In genomic region chr14:33250956-33251745, GRCm38 (mm10) we compare ENCODE assay signal across 9 mouse cellular contexts. TPM values are rescaled to one million over a fixed set of nuclear protein-coding genes. Genes with fewer than 3 reads are reported as not detected.
DNase-seq lines count a peak whose midpoint lies in the region; ATAC-seq lines count a peak whose summit lies in the region.
"Had no signal": no experiment of that assay in that cellular context is flagged by ENCODE, and none has a peak within 500 bp of the region (broad histone marks: within the 10 kb centered on the region; RNA-seq: fewer than 3 reads in every experiment).

No protein-coding gene starts in this region.

- peaks cover 83% of the 10 kb centered on the region for H3K4me1 ChIP-seq in megakaryocyte, embryonic 14.5 days
- H3K4me1 ChIP-seq in forebrain, embryonic 12.5 days: peaks cover 15% of the 10 kb centered on the region
- H3K4me1 ChIP-seq in limb, embryonic 15.5 days: peaks cover 20% of the 10 kb centered on the region
- peaks cover 16% of the 10 kb centered on the region for H3K4me1 ChIP-seq in stomach, embryonic 16.5 days (ENCODE audit: control insufficient read depth, insufficient read depth, low read length)

- no peaks in the 10 kb centered on the region for H3K36me3 ChIP-seq in megakaryocyte, embryonic 14.5 days (replicated peaks; ENCODE audit: low read length)
- H3K36me3 ChIP-seq in forebrain, embryonic 12.5 days (replicated peaks): no peaks in the 10 kb centered on the region
- H3K36me3 ChIP-seq in limb, embryonic 15.5 days: no peaks in the 10 kb centered on the region
- no peaks in the 10 kb centered on the region for H3K36me3 ChIP-seq in stomach, embryonic 16.5 days (ENCODE audit: control insufficient read depth, insufficient read depth, low read length)

- 0 out of 2 replicates have a peak overlapping the region, but pooled peaks have one; percentile 47 for H3K9ac ChIP-seq in forebrain, embryonic 12.5 days
- H3K9ac ChIP-seq in limb, embryonic 15.5 days: no peak overlapping the region
- peak overlapping the region; percentile 44 for H3K9ac ChIP-seq in stomach, embryonic 16.5 days (ENCODE audit: low read length)

- peaks cover 58% of the 10 kb centered on the region for H3K27me3 ChIP-seq in megakaryocyte, embryonic 14.5 days (replicated peaks)
- H3K27me3 ChIP-seq in forebrain, embryonic 12.5 days: peaks cover 35% of the 10 kb centered on the region
- peaks cover 11% of the 10 kb centered on the region for H3K27me3 ChIP-seq in limb, embryonic 15.5 days
- no peaks in the 10 kb centered on the region; the same call in 1 of the 2 replicates for H3K27me3 ChIP-seq in stomach, embryonic 16.5 days (ENCODE audit: control insufficient read depth, insufficient read depth, low read length)

- no peaks in the 10 kb centered on the region for H3K9me3 ChIP-seq in megakaryocyte, embryonic 14.5 days
- H3K9me3 ChIP-seq in forebrain, embryonic 12.5 days: no peaks in the 10 kb centered on the region
- H3K9me3 ChIP-seq in limb, embryonic 15.5 days: no peaks in the 10 kb centered on the region
- H3K9me3 ChIP-seq in stomach, embryonic 16.5 days (replicated peaks; ENCODE audit: control insufficient read depth, low read length): no peaks in the 10 kb centered on the region

- WGBS in forebrain, embryonic 12.5 days: 6% methylated on average over 13 of the region's 13 CpGs
- WGBS in limb, embryonic 15.5 days: 8% methylated on average over 13 of the region's 13 CpGs
- 11% methylated on average over 13 of the region's 13 CpGs for WGBS in stomach, embryonic 16.5 days

- no peak for DNase-seq in spleen, postnatal 36 days (ENCODE audit: low spot score in 2 of 2)
- DNase-seq in frontal cortex, postnatal 10 days (ENCODE audit: low spot score in 2 of 2): no peak
- DNase-seq in cerebellum, postnatal 10 days: no peak
- DNase-seq: adrenal gland, adult 8-10 months had no signal

- H3K27ac ChIP-seq in forebrain, embryonic 12.5 days: no peak overlapping the region
- no peak overlapping the region for H3K27ac ChIP-seq in limb, embryonic 15.5 days
- H3K27ac ChIP-seq in stomach, embryonic 16.5 days (ENCODE audit: low read length): no peak overlapping the region

- no peak for ATAC-seq in megakaryocyte, adult 5-6 weeks (ENCODE audit: poor library complexity, severe bottlenecking)
- ATAC-seq in forebrain, embryonic 12.5 days (ENCODE audit: low FRiP score): no peak
- ATAC-seq in limb, embryonic 15.5 days (ENCODE audit: insufficient number of reproducible peaks, low FRiP score, low TSS enrichment, low read depth): no peak
- no peak for ATAC-seq in stomach, embryonic 16.5 days (ENCODE audit: insufficient read depth, low FRiP score)

- peak overlapping the region; percentile 83 for H3K4me2 ChIP-seq in forebrain, embryonic 12.5 days
- H3K4me2 ChIP-seq in limb, embryonic 15.5 days: peak overlapping the region; percentile 67
- H3K4me2 ChIP-seq in stomach, embryonic 16.5 days (ENCODE audit: low read depth, low read length): peak overlapping the region; percentile 63

- peak overlapping the region; percentile 85 for H3K4me3 ChIP-seq in megakaryocyte, embryonic 14.5 days (replicated peaks)
- H3K4me3 ChIP-seq in forebrain, embryonic 12.5 days (replicated peaks): peak overlapping the region; percentile 40
- H3K4me3 ChIP-seq in limb, embryonic 15.5 days: peak overlapping the region; percentile 35
- H3K4me3 ChIP-seq in stomach, embryonic 16.5 days (replicated peaks; ENCODE audit: low read length): peak overlapping the region; percentile 41

RNA-seq across cellular contexts. Expression of gene Arhgap22, which starts 37.3 kb away (rescaled TPM):
- polyA plus RNA-seq in megakaryocyte, embryonic 14.5 days (2012; ENCODE audit: insufficient read depth, low replicate concordance): 1.5 and 6.5 TPM in 2 replicates
- 0.89 TPM in 1 of 2 replicates, not detected in the other for total RNA-seq in megakaryocyte, adult 5-6 weeks (2015)
- total RNA-seq in megakaryocyte, adult 5-6 weeks (2017): 0.24 and 0.70 TPM in 2 replicates
- 0.55 and 0.82 TPM in 2 replicates for polyA plus RNA-seq in forebrain, embryonic 12.5 days (2016; fragmentation: Nextera tagmentation; extraction: Ambion mirVana)
- polyA plus RNA-seq in limb, embryonic 15.5 days (2015; fragmentation: Nextera tagmentation; extraction: Ambion mirVana): 6.7 and 7.1 TPM in 2 replicates
- polyA plus RNA-seq in stomach, embryonic 16.5 days (2015; fragmentation: Nextera tagmentation; extraction: Ambion mirVana): 6.1 and 6.7 TPM in 2 replicates

Comparison
In these comparisons a context has a peak if more than half of its experiments do, and no peak if none do; other contexts are left out.
1. H3K4me3 ChIP-seq: peak in every context shown above with its lines; median percentile 85 in megakaryocyte, embryonic 14.5 days; 41 in stomach, embryonic 16.5 days; 40 in forebrain, embryonic 12.5 days; 35 in limb, embryonic 15.5 days.